Mouse (Mus musculus): Measurements from ENCODE around the gene P4ha2.

Gene P4ha2

GRCm38 (mm10) chr11:54100045-54100691, at the start of gene P4ha2:
P4ha2 (plus strand) TSS chr11:54100095.
- no peak for DNase-seq (ENCODE audit: low spot score)

- no peak for DNase-seq (ENCODE audit: low spot score)
Observed at GRCm38 (mm10) chr11:54050205-54050604, 49.7 kb upstream of the P4ha2 start.

- DNase-seq (ENCODE audit: low spot score), result no peak
Observed at GRCm38 (mm10) chr11:54051161-54051560, 48.7 kb upstream of the P4ha2 start.

GRCm38 (mm10) chr11:54052128-54052527, 47.8 kb upstream of the P4ha2 start:
- no peak for DNase-seq (ENCODE audit: low spot score)

- no peak for DNase-seq (ENCODE audit: low spot score)
Observed at GRCm38 (mm10) chr11:54053090-54053489, 46.8 kb upstream of the P4ha2 start.

- peak; percentile 54 for DNase-seq (ENCODE audit: low spot score)
Observed at GRCm38 (mm10) chr11:54054257-54054656, 45.6 kb upstream of the P4ha2 start.

- no peak for DNase-seq (ENCODE audit: low spot score)
Observed at GRCm38 (mm10) chr11:54056132-54056531, 43.8 kb upstream of the P4ha2 start.

GRCm38 (mm10) chr11:54057428-54057827, 42.5 kb upstream of the P4ha2 start:
- no peak for DNase-seq (ENCODE audit: low spot score)

- DNase-seq (ENCODE audit: low spot score), result no peak
Observed at GRCm38 (mm10) chr11:54058056-54058617, 41.8 kb upstream of the P4ha2 start.

- no peak for DNase-seq (ENCODE audit: low spot score)
Observed at GRCm38 (mm10) chr11:54058643-54059042, 41.3 kb upstream of the P4ha2 start.

GRCm38 (mm10) chr11:54059526-54059925, 40.4 kb upstream of the P4ha2 start:
- no peak for DNase-seq (ENCODE audit: low spot score)

GRCm38 (mm10) chr11:54060316-54060715, 39.6 kb upstream of the P4ha2 start:
- DNase-seq (ENCODE audit: low spot score), result peak; percentile 74

GRCm38 (mm10) chr11:54062086-54062752, 37.7 kb upstream of the P4ha2 start:
- DNase-seq (ENCODE audit: low spot score), result peak; percentile 81

GRCm38 (mm10) chr11:54062753-54063471, 37.0 kb upstream of the P4ha2 start:
- DNase-seq (ENCODE audit: low spot score), result no peak

- no peak for DNase-seq (ENCODE audit: low spot score)
Observed at GRCm38 (mm10) chr11:54063472-54063775, 36.5 kb upstream of the P4ha2 start.

- DNase-seq (ENCODE audit: low spot score), result no peak
Observed at GRCm38 (mm10) chr11:54064412-54064978, 35.4 kb upstream of the P4ha2 start.

GRCm38 (mm10) chr11:54065106-54065914, 34.6 kb upstream of the P4ha2 start:
- no peak for DNase-seq (ENCODE audit: low spot score)

- DNase-seq (ENCODE audit: low spot score), result no peak
Observed at GRCm38 (mm10) chr11:54065915-54066178, 34.0 kb upstream of the P4ha2 start.

- no peak for DNase-seq (ENCODE audit: low spot score)
Observed at GRCm38 (mm10) chr11:54066400-54066799, 33.5 kb upstream of the P4ha2 start.

- peak; percentile 50 for DNase-seq (ENCODE audit: low spot score)
Observed at GRCm38 (mm10) chr11:54067318-54067995, 32.4 kb upstream of the P4ha2 start.

- DNase-seq (ENCODE audit: low spot score), result no peak
Observed at GRCm38 (mm10) chr11:54067996-54068519, 31.8 kb upstream of the P4ha2 start.

Data from urinary bladder, postnatal 14 days (tissue).